Mouse (Mus musculus) midbrain, embryonic 14.5 days (tissue): Measurements from ENCODE around the gene Spg21. TPM values are rescaled to one million over a fixed set of nuclear protein-coding genes. Genes with fewer than 3 reads are reported as not detected.

Experiments used
- ATAC-seq: fragments of 200-750 bp; cut with Nextera tagmentation; 2 replicates; pipeline ENCODE4 v1.8.0; 2017; ENCODE audit warnings: moderate number of reproducible peaks, moderate library complexity; ENCODE audit not compliant: low FRiP score, low TSS enrichment
- DNase-seq: peaks from one replicate; pipeline ENCODE4 v3.0.0-alpha.2; 2015
- H3K27ac ChIP-seq: fragments of 300-500 bp; sonication (generic); replicated peaks from 2 replicates; pipeline ENCODE4 v1.5.1; 2014; ENCODE audit warnings: mild to moderate bottlenecking, low read depth, low read length, moderate library complexity
- H3K27me3 ChIP-seq: fragments of 300-500 bp; sonication (generic); 2 replicates; pipeline ENCODE4 v1.6.1; 2014; ENCODE audit warnings: low read length, control low read depth, mixed read lengths; ENCODE audit not compliant: control insufficient read depth, insufficient read depth
- H3K36me3 ChIP-seq: fragments of 300-500 bp; sonication (generic); 2 replicates; pipeline ENCODE4 v1.6.1; 2014; ENCODE audit warnings: low read length, control low read depth; ENCODE audit not compliant: control insufficient read depth, insufficient read depth
- H3K4me1 ChIP-seq: fragments of 300-500 bp; sonication (generic); 2 replicates; pipeline ENCODE4 v1.6.1; 2014; ENCODE audit warnings: mild to moderate bottlenecking, antibody characterized with exemption, low read length, control low read depth; ENCODE audit not compliant: control insufficient read depth, insufficient read depth
- H3K4me2 ChIP-seq: fragments of 300-500 bp; sonication (generic); 2 replicates; pipeline ENCODE4 v1.6.1; 2014; ENCODE audit warnings: mild to moderate bottlenecking, low read length, moderate library complexity
- H3K4me3 ChIP-seq: fragments of 300-500 bp; sonication (generic); replicated peaks from 2 replicates; pipeline ENCODE4 v1.5.1; 2014; ENCODE audit warnings: low read depth, low read length
- H3K9ac ChIP-seq: fragments of 300-500 bp; sonication (generic); replicated peaks from 2 replicates; pipeline ENCODE4 v1.6.1; 2014; ENCODE audit warnings: mild to moderate bottlenecking, low read length, moderate library complexity
- H3K9me3 ChIP-seq: fragments of 300-500 bp; sonication (generic); 2 replicates; pipeline ENCODE4 v1.6.1; 2016; ENCODE audit warnings: low read length, control low read depth, mixed read lengths; ENCODE audit not compliant: control insufficient read depth
- WGBS: fragments of 180-500 bp; shearing (Covaris S2); extraction: QIAGEN DNeasy Blood & Tissue Kit; methylation state at CpG from one replicate; pipeline ENCODE4 v1.1.7; 2014; 5-methylcytosine and 5-hydroxymethylcytosine counted together
- polyA plus RNA-seq: library from polyadenylated mRNA; unstranded; fragments of >200 nt; fragmentation: Nextera tagmentation; extraction: Ambion mirVana; gene quantifications from 2 replicates; pipeline ENCODE4 v1.2.1, GENCODE M21; 2014

Gene Spg21
- polyA plus RNA-seq, 1 experiment from 2014 or later, result 162 TPM

GRCm38 (mm10) chr9:65492851-65493250, 32.1 kb downstream of the Spg21 start:
- DNase-seq (no peak), ATAC-seq (no peak)
- H3K9ac ChIP-seq, result no peak overlapping the region
- H3K27me3 ChIP-seq, result no peaks in the 10 kb centered on the region
- H3K27ac ChIP-seq, result no peak overlapping the region
- no peak overlapping the region for H3K4me3 ChIP-seq
- no peaks in the 10 kb centered on the region for H3K9me3 ChIP-seq
- H3K4me2 ChIP-seq, result no peak overlapping the region
- 95% methylated on average over 4 of the region's 4 CpGs for WGBS
- peaks cover 9% of the 10 kb centered on the region for H3K36me3 ChIP-seq
- no peaks in the 10 kb centered on the region for H3K4me1 ChIP-seq

- DNase-seq, result peak; percentile 66
- no peak for ATAC-seq
- Histone ChIP-seq H3K36me3 (no peaks in the 10 kb centered on the region), H3K4me3 (no peak overlapping the region), H3K4me1 (no peaks in the 10 kb centered on the region), H3K27me3 (no peaks in the 10 kb centered on the region), H3K9me3 (no peaks in the 10 kb centered on the region), H3K4me2 (no peak overlapping the region), H3K27ac (no peak overlapping the region), H3K9ac (no peak overlapping the region)
- 64% methylated on average over 8 of the region's 8 CpGs for WGBS
Measured at GRCm38 (mm10) chr9:65502146-65502545, 41.4 kb downstream of the Spg21 start.

- Histone ChIP-seq H3K4me1 (no peaks in the 10 kb centered on the region), H3K9me3 (no peaks in the 10 kb centered on the region), H3K36me3 (no peaks in the 10 kb centered on the region), H3K9ac (no peak overlapping the region), H3K27me3 (no peaks in the 10 kb centered on the region), H3K27ac (no peak overlapping the region), H3K4me3 (no peak overlapping the region), H3K4me2 (no peak overlapping the region)
- no peak for ATAC-seq
- 88% methylated on average over 21 of the region's 21 CpGs for WGBS
- DNase-seq, result no peak
Measured at GRCm38 (mm10) chr9:65502721-65503505, 42.2 kb downstream of the Spg21 start.

GRCm38 (mm10) chr9:65508449-65508848, 47.7 kb downstream of the Spg21 start:
- no peak for ATAC-seq
- 69% methylated on average over 7 of the region's 7 CpGs for WGBS
- no peaks in the 10 kb centered on the region for H3K27me3 ChIP-seq

DNA sequence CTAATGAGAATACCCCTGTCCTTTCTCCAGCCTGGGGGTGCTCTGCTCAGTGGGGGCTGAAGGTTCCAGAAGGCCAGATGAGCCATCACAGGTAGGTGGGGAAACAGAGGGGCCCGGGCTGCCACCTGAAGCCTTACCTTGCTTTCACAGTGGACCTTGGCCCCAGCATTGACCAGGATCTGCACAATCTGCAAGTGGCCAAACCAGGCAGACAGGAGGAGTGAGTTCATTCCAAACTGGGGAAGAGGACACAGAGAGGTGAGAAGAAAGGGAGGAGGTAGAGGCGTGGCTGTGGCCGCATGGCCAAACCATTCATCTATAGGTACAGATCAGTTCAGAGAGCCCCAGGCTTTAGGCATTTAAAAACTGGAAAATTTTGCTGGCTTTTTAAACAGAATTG, 51.8 kb downstream of the Spg21 start:
- no peak overlapping the region for H3K9ac ChIP-seq
- H3K27ac ChIP-seq, result no peak overlapping the region
- H3K36me3 ChIP-seq, result no peaks in the 10 kb centered on the region
- H3K4me2 ChIP-seq, result no peak overlapping the region
- H3K9me3 ChIP-seq, result no peaks in the 10 kb centered on the region
- WGBS, result 89% methylated on average over 3 of the region's 3 CpGs
- H3K4me3 ChIP-seq, result no peak overlapping the region
- H3K27me3 ChIP-seq, result no peaks in the 10 kb centered on the region
- no peak for DNase-seq
- no peak for ATAC-seq
- 0 out of 2 replicates have a peak, but pooled peaks cover 5% of the 10 kb centered on the region for H3K4me1 ChIP-seq

More at GRCm38 (mm10) chr9:65508449-65508848, 47.7 kb downstream of the Spg21 start:
- no peak overlapping the region for H3K27ac ChIP-seq
- no peaks in the 10 kb centered on the region for H3K36me3 ChIP-seq
- H3K4me2 ChIP-seq, result no peak overlapping the region
- no peak for DNase-seq
- no peaks in the 10 kb centered on the region for H3K4me1 ChIP-seq
- no peak overlapping the region for H3K4me3 ChIP-seq
- no peak overlapping the region for H3K9ac ChIP-seq
- no peaks in the 10 kb centered on the region for H3K9me3 ChIP-seq

DNA sequence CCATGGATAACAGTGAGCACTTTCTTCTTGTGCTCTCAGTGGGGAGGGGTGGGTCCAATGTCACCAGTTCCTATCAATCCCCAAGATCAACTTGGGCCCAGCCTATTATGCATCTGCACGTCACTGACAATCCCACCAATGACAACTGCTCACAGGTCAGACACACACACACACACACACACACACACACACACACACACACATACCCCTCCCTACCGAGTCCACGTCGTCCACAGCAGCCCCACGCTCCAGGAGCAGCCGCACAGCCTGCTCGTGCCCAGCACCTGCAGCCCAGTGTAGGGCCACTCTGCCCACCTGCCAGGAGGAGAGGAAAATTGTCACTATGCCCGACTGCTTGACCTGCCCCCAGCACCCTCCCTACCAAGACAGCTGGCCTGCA, 53.7 kb downstream of the Spg21 start:
- H3K9me3 ChIP-seq, result no peaks in the 10 kb centered on the region
- H3K36me3 ChIP-seq, result no peaks in the 10 kb centered on the region
- 0 out of 2 replicates have a peak, but pooled peaks cover 5% of the 10 kb centered on the region for H3K4me1 ChIP-seq
- no peak overlapping the region for H3K9ac ChIP-seq
- H3K27ac ChIP-seq, result no peak overlapping the region
- H3K27me3 ChIP-seq, result no peaks in the 10 kb centered on the region
- WGBS, result 67% methylated on average over 8 of the region's 8 CpGs
- H3K4me3 ChIP-seq, result no peak overlapping the region
- DNase-seq (no peak), ATAC-seq (no peak)
- no peak overlapping the region for H3K4me2 ChIP-seq

DNA sequence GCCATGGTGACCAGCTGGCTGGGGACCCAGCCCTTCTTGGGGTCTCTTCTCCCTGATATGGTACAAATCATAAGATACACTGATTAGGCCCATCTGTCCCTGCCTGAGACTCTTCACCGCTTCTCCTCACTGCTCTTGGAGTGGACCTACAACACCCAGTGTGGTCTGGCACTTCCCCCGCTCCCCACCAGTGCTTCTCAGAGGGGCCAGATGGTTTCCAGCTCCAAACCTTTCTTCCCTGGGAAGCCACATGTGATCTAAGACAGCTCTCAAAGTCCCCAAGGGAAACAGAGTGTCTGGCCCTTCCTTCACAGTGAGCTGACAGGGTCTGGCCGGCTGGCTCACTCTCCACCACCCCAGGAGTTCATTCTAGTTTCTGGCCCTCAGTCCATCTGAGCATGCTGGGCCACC, 54.1 kb downstream of the Spg21 start:
- H3K27me3 ChIP-seq, result no peaks in the 10 kb centered on the region
- DNase-seq, result no peak
- H3K9me3 ChIP-seq, result no peaks in the 10 kb centered on the region
- ATAC-seq, result no peak
- no peak overlapping the region for H3K4me3 ChIP-seq
- no peak overlapping the region for H3K27ac ChIP-seq
- no peak overlapping the region for H3K9ac ChIP-seq
- WGBS, result 51% methylated on average over 3 of the region's 3 CpGs
- H3K4me2 ChIP-seq, result no peak overlapping the region
- no peaks in the 10 kb centered on the region for H3K36me3 ChIP-seq
- H3K4me1 ChIP-seq, result 0 out of 2 replicates have a peak, but pooled peaks cover 8% of the 10 kb centered on the region

DNA sequence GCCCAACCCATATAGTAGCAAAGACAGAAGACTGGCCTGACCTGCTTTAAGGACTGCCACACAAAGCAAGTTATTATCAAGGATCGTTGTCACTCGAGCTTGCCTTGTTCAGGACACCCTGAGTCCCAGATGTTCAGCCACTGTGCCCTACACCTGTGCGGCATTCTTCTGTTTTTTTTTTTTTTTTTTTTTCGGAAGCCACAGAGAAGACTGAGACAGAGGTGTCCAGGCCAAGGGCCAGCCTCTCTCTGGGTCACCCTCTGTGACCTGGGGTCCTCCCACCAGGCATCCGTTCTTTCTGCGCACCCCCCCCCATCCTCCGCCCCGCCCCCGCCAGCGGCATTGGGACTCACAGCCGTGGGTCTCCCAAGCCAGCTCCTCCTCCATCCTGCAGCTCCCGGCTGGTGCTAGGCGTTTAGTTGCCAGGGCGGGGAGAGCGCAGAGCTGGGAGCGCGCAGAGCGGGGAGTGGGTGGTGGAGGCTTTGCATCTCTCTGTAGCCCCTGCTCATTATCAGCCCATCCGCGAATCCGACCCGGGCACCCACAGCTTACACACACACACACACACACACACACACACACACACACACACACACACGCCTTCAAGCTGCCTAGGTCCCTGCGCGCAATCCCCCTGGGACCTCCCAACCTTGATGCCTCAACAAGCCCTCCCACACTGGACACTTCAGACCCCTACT, 59.2 kb downstream of the Spg21 start, which contains the start of gene Ankdd1a:
Gene Ankdd1a, minus strand, starts transcription at position 387 of the 698 bp plus-strand sequence.
- 6% methylated on average over 24 of the region's 25 CpGs for WGBS
- Histone ChIP-seq H3K27ac (peak within 1 kb of the TSS; percentile 68), H3K4me3 (peak within 1 kb of the TSS; percentile 33), H3K4me2 (peak within 1 kb of the TSS; percentile 61), H3K4me1 (peaks cover 12% of the 10 kb centered on the region; the same call in 1 of the 2 replicates), H3K36me3 (no peaks in the 10 kb centered on the region), H3K9me3 (no peaks in the 10 kb centered on the region), H3K27me3 (no peaks in the 10 kb centered on the region), H3K9ac (peak within 1 kb of the TSS; percentile 54)
- DNase-seq (peak; percentile 81), ATAC-seq (peak; percentile 76)
